Mouse (Mus musculus) CH12.LX (cell line): ENCODE results near the gene Dnajb5. TPM values are rescaled to one million over a fixed set of nuclear protein-coding genes. Genes with fewer than 3 reads are reported as not detected.

ENCODE experiments used
- DNase-seq: peaks from one replicate; pipeline ENCODE4 v3.0.0-alpha.2; 2013; ENCODE audit errors: extremely low read depth
- H3K27ac ChIP-seq: 2 replicates; pipeline ENCODE4 v1.5.1; 2012; ENCODE audit warnings: low read depth, mild to moderate bottlenecking, control low read depth, moderate library complexity; ENCODE audit not compliant: insufficient read depth
- H3K27me3 ChIP-seq: replicated peaks from 2 replicates; pipeline ENCODE3; 2012; ENCODE audit warnings: inconsistent platforms
- H3K36me3 ChIP-seq, 2 experiments: replicated peaks in 1 of 2; 2 replicates each; pipeline versions ENCODE3 to v1.6.1; 2012; ENCODE audit warnings: inconsistent platforms in 1 of 2, low read length in 1 of 2, mild to moderate bottlenecking in 1 of 2, mixed read lengths in 1 of 2, moderate library complexity in 1 of 2; ENCODE audit not compliant: control insufficient read depth in 1 of 2, insufficient read depth in 1 of 2
- H3K4me1 ChIP-seq, 2 experiments: 2 replicates each; pipeline ENCODE4 v1.6.1; 2012; ENCODE audit warnings: inconsistent platforms in 1 of 2, moderate library complexity in 1 of 2; ENCODE audit not compliant: insufficient read depth in 2 of 2, control insufficient read depth in 1 of 2
- H3K4me2 ChIP-seq: 2 replicates; pipeline ENCODE4 v1.6.1; 2012; ENCODE audit warnings: low read depth, mild to moderate bottlenecking, control low read depth; ENCODE audit not compliant: poor library complexity, insufficient read depth, severe bottlenecking
- H3K4me3 ChIP-seq, 3 experiments: fragments of 150-350 bp in 1 of 3; sonication (generic) in 1 of 3; replicated peaks in 1 of 3; 2 replicates each; pipeline versions ENCODE3 to v1.5.1; 2011 to 2012; ENCODE audit warnings: low read depth in 2 of 3, low read length in 2 of 3, mild to moderate bottlenecking in 2 of 3, moderate library complexity in 2 of 3, control low read depth in 1 of 3, improper control_type of control experiment in 1 of 3, inconsistent platforms in 1 of 3, mixed read lengths in 1 of 3; ENCODE audit not compliant: poor library complexity in 1 of 3
- H3K79me2 ChIP-seq: replicated peaks from 2 replicates; pipeline ENCODE4 v1.6.1; 2012; ENCODE audit warnings: mild to moderate bottlenecking, moderate library complexity; ENCODE audit not compliant: control insufficient read depth, poor library complexity, insufficient read depth, severe bottlenecking; ENCODE audit errors: extremely low read depth
- H3K9ac ChIP-seq: 2 replicates; pipeline ENCODE4 v1.6.1; 2012; ENCODE audit warnings: low read depth, mild to moderate bottlenecking, control low read depth, moderate library complexity; ENCODE audit not compliant: insufficient read depth
- H3K9me3 ChIP-seq: replicated peaks from 2 replicates; pipeline ENCODE3; 2012; ENCODE audit warnings: low read length, inconsistent platforms, mixed read lengths
- CHD1 ChIP-seq: IDR thresholded peaks from 2 replicates; pipeline ENCODE4 v1.6.1; 2012; ENCODE audit warnings: low read depth, low read length, improper control_type of control experiment, inconsistent platforms
- CHD2 ChIP-seq: IDR thresholded peaks from 2 replicates; pipeline ENCODE4 v1.6.1; 2011; ENCODE audit warnings: low read length, improper control_type of control experiment
- CTCF ChIP-seq, 2 experiments: IDR thresholded peaks in 1 of 2; conservative IDR thresholded peaks in 1 of 2; 2 replicates each; pipeline ENCODE4 v1.5.1; 2011 to 2012; ENCODE audit warnings: low read depth in 2 of 2, low read length in 2 of 2, improper control_type of control experiment in 1 of 2, inconsistent platforms in 1 of 2, mild to moderate bottlenecking in 1 of 2, moderate library complexity in 1 of 2
- E2F4 ChIP-seq: IDR thresholded peaks from 2 replicates; pipeline ENCODE4 v1.6.1; 2011; ENCODE audit warnings: low read depth, low read length, improper control_type of control experiment; ENCODE audit not compliant: insufficient replicate concordance
- ETS1 ChIP-seq: conservative IDR thresholded peaks from 2 replicates; pipeline ENCODE4 v1.6.1; 2012; ENCODE audit warnings: low read depth, mild to moderate bottlenecking, inconsistent platforms, low read length, improper control_type of control experiment, moderate library complexity
- HCFC1 ChIP-seq: IDR thresholded peaks from 2 replicates; pipeline ENCODE4 v1.6.1; 2012; ENCODE audit warnings: low read depth, mild to moderate bottlenecking, inconsistent platforms, low read length, improper control_type of control experiment
- IRF4 ChIP-seq: IDR thresholded peaks from 2 replicates; pipeline ENCODE4 v1.6.1; 2014; ENCODE audit warnings: low read depth, mild to moderate bottlenecking, inconsistent platforms, low read length, improper control_type of control experiment
- JUN ChIP-seq: IDR thresholded peaks from 2 replicates; pipeline ENCODE4 v1.6.1; 2011; ENCODE audit warnings: low read depth, mild to moderate bottlenecking, low read length, improper control_type of control experiment, moderate library complexity; ENCODE audit not compliant: insufficient read depth
- KAT2A ChIP-seq: IDR thresholded peaks from 2 replicates; pipeline ENCODE4 v1.6.1; 2012; ENCODE audit warnings: low read length, improper control_type of control experiment, inconsistent platforms; ENCODE audit not compliant: insufficient replicate concordance
- MAX ChIP-seq: IDR thresholded peaks from 2 replicates; pipeline ENCODE4 v1.6.1; 2011; ENCODE audit warnings: low read length, improper control_type of control experiment
- MAZ ChIP-seq: IDR thresholded peaks from 2 replicates; pipeline ENCODE4 v1.6.1; 2012; ENCODE audit warnings: low read depth, mild to moderate bottlenecking, inconsistent platforms, low read length, improper control_type of control experiment, moderate library complexity
- MXI1 ChIP-seq: IDR thresholded peaks from 2 replicates; pipeline ENCODE4 v1.6.1; 2011; ENCODE audit warnings: mild to moderate bottlenecking, low read depth, low read length, improper control_type of control experiment
- NELFE ChIP-seq: IDR thresholded peaks from 2 replicates; pipeline ENCODE4 v1.6.1; 2011; ENCODE audit warnings: low read depth, low read length, improper control_type of control experiment
- POLR2A ChIP-seq: IDR thresholded peaks from 2 replicates; pipeline ENCODE4 v1.6.1; 2011; ENCODE audit warnings: low read depth, mild to moderate bottlenecking, improper control_type of control experiment, low read length
- POLR2AphosphoS2 ChIP-seq: IDR thresholded peaks from 2 replicates; pipeline ENCODE4 v1.6.1; 2011; ENCODE audit warnings: low read depth, low read length, improper control_type of control experiment
- RAD21 ChIP-seq: IDR thresholded peaks from 2 replicates; pipeline ENCODE4 v1.6.1; 2011; ENCODE audit warnings: low read depth, mild to moderate bottlenecking, low read length, improper control_type of control experiment, moderate library complexity
- RCOR1 ChIP-seq: conservative IDR thresholded peaks from 2 replicates; pipeline ENCODE4 v1.6.1; 2012; ENCODE audit warnings: low read depth, mild to moderate bottlenecking, inconsistent platforms, low read length, improper control_type of control experiment
- SMC3 ChIP-seq: IDR thresholded peaks from 2 replicates; pipeline ENCODE4 v1.6.1; 2011; ENCODE audit warnings: low read depth, low read length, improper control_type of control experiment
- TBP ChIP-seq: conservative IDR thresholded peaks from 2 replicates; pipeline ENCODE4 v1.6.1; 2011; ENCODE audit warnings: low read depth, low read length, improper control_type of control experiment
- TCF12 ChIP-seq: IDR thresholded peaks from 2 replicates; pipeline ENCODE4 v1.6.1; 2014; ENCODE audit warnings: low read depth, mild to moderate bottlenecking, inconsistent platforms, low read length, improper control_type of control experiment
- UBTF ChIP-seq: IDR thresholded peaks from 2 replicates; pipeline ENCODE4 v1.6.1; 2012; ENCODE audit warnings: low read depth, mild to moderate bottlenecking, inconsistent platforms, low read length, improper control_type of control experiment, moderate library complexity
- ZKSCAN1 ChIP-seq: IDR thresholded peaks from 2 replicates; pipeline ENCODE4 v1.6.1; 2012; ENCODE audit warnings: low read depth, inconsistent platforms, low read length, improper control_type of control experiment, borderline replicate concordance
- ZMIZ1 ChIP-seq: IDR thresholded peaks from 2 replicates; pipeline ENCODE4 v1.6.1; 2012; ENCODE audit warnings: low read depth, mild to moderate bottlenecking, inconsistent platforms, low read length, improper control_type of control experiment
- dilution Hi-C: fragments of 300-500 bp; cut with MboI; formaldehyde crosslinking; loops from 2 replicates; pipeline ENCODE4 v1.14.3; 2020; ENCODE audit warnings: low sequenced_read_pairs; ENCODE audit not compliant: extremely low pct_unique_long_range_greater_than_20kb, extremely low pct_ligation_motif_present
- in situ Hi-C: fragments of 300-500 bp; cut with MboI; formaldehyde crosslinking; loops from 3 replicates; pipeline ENCODE4 v1.14.3; 2019; ENCODE audit warnings: low sequenced_read_pairs, low pct_ligation_motif_present, low pct_unique_long_range_greater_than_20kb, mixed read lengths
- polyA plus RNA-seq: library from polyadenylated mRNA; unstranded; fragments of >175 nt; gene quantifications from 2 replicates; pipeline ENCODE4 v1.2.1, GENCODE M21; 2012; ENCODE audit warnings: low read depth; ENCODE audit not compliant: insufficient read length
- total RNA-seq, 2 experiments: library from RNA; depleted of rRNA; stranded (reverse); fragments of 300-350 nt in 1 of 2; fragments of >200 nt in 1 of 2; gene quantifications; 2 replicates each; pipeline ENCODE4 v1.2.3; 2012 to 2014

Gene Dnajb5
- total and polyA plus RNA-seq, 3 experiments = 1.9 to 3.9 (median 2.7) TPM

GRCm38 (mm10) chr4:42904523-42904922 is 45.1 kb upstream of the Dnajb5 start:
- TF ChIP-seq ETS1 (no peak), MAX (no peak), RCOR1 (no peak), SMC3 (no peak), JUN (no peak), POLR2AphosphoS2 (no peak), KAT2A (no peak), CTCF (conservative IDR thresholded peaks at IDR 0.05 in 1 of 2, IDR thresholded peaks at IDR 0.05 in 1 of 2; ENCODE audit: low read depth in 2 of 2, low read length in 2 of 2) (no peak), E2F4 (no peak), MXI1 (no peak), POLR2A (no peak), CHD1 (no peak), CHD2 (no peak), IRF4 (no peak), ZKSCAN1 (no peak), UBTF (no peak)
- H3K4me2 ChIP-seq = no peak overlapping the region
- peaks cover 4% of the 10 kb centered on the region for H3K9me3 ChIP-seq
- in situ Hi-C loops (no loop called here), dilution Hi-C loops (no loop called here)
- H3K9ac ChIP-seq = no peak overlapping the region
- DNase-seq = no peak
- no peaks in the 10 kb centered on the region; a peak in 1 of 4 replicates for H3K4me1 ChIP-seq
- no peaks in the 10 kb centered on the region for H3K79me2 ChIP-seq
- no peaks in the 10 kb centered on the region for H3K36me3 ChIP-seq
- H3K27ac ChIP-seq = no peak overlapping the region
- H3K27me3 ChIP-seq = peaks cover 61% of the 10 kb centered on the region
- H3K4me3 ChIP-seq = no peak overlapping the region

GRCm38 (mm10) chr4:42904966-42905365 is 44.6 kb upstream of the Dnajb5 start:
- H3K27me3 ChIP-seq = peaks cover 59% of the 10 kb centered on the region
- in situ Hi-C loops = no loop called here
- no peak overlapping the region for H3K27ac ChIP-seq
- no peak for DNase-seq
- TF ChIP-seq RAD21 (no peak), CHD2 (no peak), JUN (no peak), CTCF (conservative IDR thresholded peaks at IDR 0.05 in 1 of 2, IDR thresholded peaks at IDR 0.05 in 1 of 2; ENCODE audit: low read depth in 2 of 2, low read length in 2 of 2) (no peak), ZMIZ1 (no peak), HCFC1 (no peak), TCF12 (no peak), MAZ (no peak), ETS1 (no peak), NELFE (no peak), TBP (no peak)
- no peak overlapping the region for H3K4me3 ChIP-seq
- H3K4me2 ChIP-seq = no peak overlapping the region
- H3K9me3 ChIP-seq = peaks cover 4% of the 10 kb centered on the region
- dilution Hi-C loops = no loop called here
- H3K9ac ChIP-seq = no peak overlapping the region
- no peaks in the 10 kb centered on the region for H3K79me2 ChIP-seq
- no peaks in the 10 kb centered on the region for H3K36me3 ChIP-seq
- no peaks in the 10 kb centered on the region; a peak in 1 of 4 replicates for H3K4me1 ChIP-seq
